Mouse (Mus musculus) limb, embryonic 12.5 days (tissue): ENCODE data around the gene 4930558K02Rik. TPM values are rescaled to one million over a fixed set of nuclear protein-coding genes. Genes with fewer than 3 reads are reported as not detected.
A peak's percentile ranks its signal among the peaks of the same experiment; 100 is the strongest.

Experiments used
- ATAC-seq: fragments of 200-750 bp; cut with Nextera tagmentation; 2 replicates; pipeline ENCODE4 v1.8.0; 2017; ENCODE audit warnings: low read depth, moderate TSS enrichment; ENCODE audit not compliant: insufficient number of reproducible peaks, insufficient read depth, low FRiP score, low TSS enrichment
- H3K27ac ChIP-seq: fragments of 300-500 bp; sonication (generic); 2 replicates; pipeline ENCODE4 v1.5.1; 2016; ENCODE audit warnings: mild to moderate bottlenecking, moderate library complexity
- H3K27me3 ChIP-seq: fragments of 300-500 bp; sonication (generic); 2 replicates; pipeline ENCODE4 v1.6.1; 2016; ENCODE audit warnings: mild to moderate bottlenecking, moderate library complexity
- H3K36me3 ChIP-seq: fragments of 300-500 bp; sonication (generic); 2 replicates; pipeline ENCODE4 v1.6.1; 2016; ENCODE audit warnings: mild to moderate bottlenecking, moderate library complexity
- H3K4me1 ChIP-seq: fragments of 300-500 bp; sonication (generic); replicated peaks from 2 replicates; pipeline ENCODE4 v1.6.1; 2016
- H3K4me2 ChIP-seq: fragments of 300-500 bp; sonication (generic); 2 replicates; pipeline ENCODE4 v1.6.1; 2016; ENCODE audit warnings: mild to moderate bottlenecking, moderate library complexity
- H3K4me3 ChIP-seq: fragments of 300-500 bp; sonication (generic); replicated peaks from 2 replicates; pipeline ENCODE4 v1.5.1; 2016; ENCODE audit warnings: mild to moderate bottlenecking
- H3K9ac ChIP-seq: fragments of 300-500 bp; sonication (generic); replicated peaks from 2 replicates; pipeline ENCODE4 v1.6.1; 2016; ENCODE audit warnings: mild to moderate bottlenecking, moderate library complexity
- H3K9me3 ChIP-seq: fragments of 300-500 bp; sonication (generic); 2 replicates; pipeline ENCODE4 v1.6.1; 2016; ENCODE audit warnings: mild to moderate bottlenecking, moderate library complexity
- WGBS: fragments of 180-500 bp; shearing (Covaris S2); methylation state at CpG from one replicate; pipeline ENCODE4 v1.1.7; 2016; 5-methylcytosine and 5-hydroxymethylcytosine counted together
- polyA plus RNA-seq: library from polyadenylated mRNA; unstranded; fragments of >200 nt; fragmentation: Nextera tagmentation; extraction: Ambion mirVana; gene quantifications from 2 replicates; pipeline ENCODE4 v1.2.1, GENCODE M21; 2016

4930558K02Rik gene
- polyA plus RNA-seq, 1 experiment from 2014 or later: not detected

- Histone ChIP-seq H3K4me1 (no peaks in the 10 kb centered on the region), H3K27ac (no peak overlapping the region), H3K27me3 (no peaks in the 10 kb centered on the region), H3K36me3 (no peaks in the 10 kb centered on the region), H3K9ac (no peak overlapping the region), H3K4me3 (no peak overlapping the region), H3K4me2 (no peak overlapping the region), H3K9me3 (no peaks in the 10 kb centered on the region)
- no peak for ATAC-seq
- WGBS: 92% methylated on average over 3 of the region's 3 CpGs
Measured at GRCm38 (mm10) chr1:161895014-161895413, 84.4 kb downstream of the 4930558K02Rik start.

GRCm38 (mm10) chr1:161894553-161894952 is 84.9 kb downstream of the 4930558K02Rik start:
- H3K4me1 ChIP-seq: no peaks in the 10 kb centered on the region
- H3K27me3 ChIP-seq: no peaks in the 10 kb centered on the region
- H3K9ac ChIP-seq: no peak overlapping the region
- no peaks in the 10 kb centered on the region for H3K36me3 ChIP-seq
- 67% methylated on average over 2 of the region's 2 CpGs for WGBS
- H3K4me3 ChIP-seq: no peak overlapping the region
- ATAC-seq: no peak
- H3K9me3 ChIP-seq: no peaks in the 10 kb centered on the region
- no peak overlapping the region for H3K27ac ChIP-seq
- H3K4me2 ChIP-seq: no peak overlapping the region

- WGBS: 79% methylated on average over 2 of the region's 2 CpGs
- no peaks in the 10 kb centered on the region for H3K27me3 ChIP-seq
- ATAC-seq: no peak
- no peaks in the 10 kb centered on the region for H3K4me1 ChIP-seq
- H3K27ac ChIP-seq: peak overlapping the region; percentile 31; the same call in 1 of the 2 replicates
- no peaks in the 10 kb centered on the region for H3K36me3 ChIP-seq
- no peak overlapping the region for H3K4me3 ChIP-seq
- no peak overlapping the region for H3K9ac ChIP-seq
- no peak overlapping the region for H3K4me2 ChIP-seq
- no peaks in the 10 kb centered on the region for H3K9me3 ChIP-seq
Measured at GRCm38 (mm10) chr1:161894126-161894525, 85.3 kb downstream of the 4930558K02Rik start.

Other genes starting within 250 kb of the 4930558K02Rik start
- not detected in 2 replicates for gene Fasl, start 191.1 kb downstream of the 4930558K02Rik start, polyA plus RNA-seq
- 36.0 and 45.3 TPM in 2 replicates for gene Suco, start 103.0 kb downstream of the 4930558K02Rik start, polyA plus RNA-seq
- gene Pigc, start 10.4 kb downstream of the 4930558K02Rik start, polyA plus RNA-seq: 43.2 and 45.9 TPM in 2 replicates